In the genomic region with DNA sequence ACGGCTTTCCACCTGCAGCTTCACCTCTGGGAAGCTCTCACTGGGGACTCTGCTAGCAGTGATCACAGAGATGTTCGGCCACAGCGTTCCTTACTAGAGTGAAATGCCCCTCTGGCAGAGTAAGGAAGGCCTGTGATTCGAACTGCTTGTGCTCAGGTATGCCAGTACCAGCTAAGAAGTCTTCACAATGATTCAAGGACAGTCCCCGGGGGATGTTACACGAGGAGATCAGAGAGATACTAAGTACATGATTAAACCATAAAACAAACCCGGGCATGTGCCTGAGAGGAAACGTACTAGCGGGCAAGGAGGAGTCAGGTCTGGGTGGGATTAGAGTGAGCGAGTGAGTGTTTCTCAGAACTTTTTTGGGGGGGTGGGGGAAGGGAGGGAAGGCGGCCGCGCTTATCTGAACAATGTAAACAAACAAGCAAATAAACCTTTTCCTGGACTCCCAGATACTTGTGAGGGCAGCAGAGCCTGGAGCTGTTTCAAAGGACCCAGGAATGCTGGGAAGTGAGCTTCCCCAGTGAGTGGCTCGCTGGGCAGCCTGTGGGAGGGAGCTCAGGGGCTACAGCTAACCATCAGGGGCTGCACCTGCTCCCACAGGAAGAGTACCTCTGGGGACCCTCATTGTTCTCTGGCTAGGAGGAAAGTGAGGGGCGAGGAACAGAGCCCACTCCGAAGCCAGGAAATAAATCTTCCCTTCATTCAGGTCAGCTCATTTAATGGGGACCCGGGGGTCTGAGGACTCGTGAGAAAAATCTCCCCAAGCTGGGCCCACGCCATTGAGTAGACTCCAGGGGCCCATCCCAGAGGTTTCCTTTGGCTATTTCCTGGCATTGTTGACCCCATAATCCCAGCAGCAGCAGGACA, we compare ENCODE assay signal across 18 mouse cellular contexts. TPM values are rescaled to one million over a fixed set of nuclear protein-coding genes. Genes with fewer than 3 reads are reported as not detected.
DNase-seq lines count a peak whose midpoint lies in the region; ATAC-seq and TF ChIP-seq lines count a peak whose summit lies in the region.
"Had no signal": no experiment of that assay in that cellular context is flagged by ENCODE, and none has a peak within 500 bp of the region (broad histone marks: within the 10 kb centered on the region; RNA-seq: fewer than 3 reads in every experiment).

No protein-coding gene starts in this region.

- no peaks in the 10 kb centered on the region for H3K9me3 ChIP-seq in intestine, embryonic 15.5 days
- H3K9me3 ChIP-seq in intestine, postnatal 0 days (ENCODE audit: control insufficient read depth) = no peaks in the 10 kb centered on the region
- H3K9me3 ChIP-seq in neural tube, embryonic 11.5 days (ENCODE audit: control insufficient read depth, low read length) = no peaks in the 10 kb centered on the region
- H3K9me3 ChIP-seq in neural tube, embryonic 15.5 days (replicated peaks) = no peaks in the 10 kb centered on the region
- H3K9me3 ChIP-seq in neural tube, embryonic 13.5 days = no peaks in the 10 kb centered on the region
- H3K9me3 ChIP-seq: hindbrain, embryonic 15.5 days had no signal

- no peak for DNase-seq in gastrocnemius, adult 2 months
- no peak for DNase-seq in gastrocnemius, postnatal 36 days
- DNase-seq in neural tube, embryonic 11.5 days (ENCODE audit: low spot score) = no peak
- no peak for DNase-seq in gastrocnemius, postnatal 10 days
- DNase-seq: adrenal gland, postnatal 25 days; gastrocnemius, postnatal 14 days; kidney, postnatal 10 days; liver, postnatal 0 days; right cerebral cortex, postnatal 4 days; thymus, adult 2 months had no signal

- H3K27ac ChIP-seq in gastrocnemius, adult 2 months = peak overlapping the region; percentile 70
- H3K27ac ChIP-seq in intestine, embryonic 15.5 days = 0 out of 2 replicates have a peak overlapping the region, but pooled peaks have one; percentile 3
- no peak overlapping the region for H3K27ac ChIP-seq in intestine, postnatal 0 days (ENCODE audit: low read depth, low read length)
- H3K27ac ChIP-seq in neural tube, embryonic 11.5 days (ENCODE audit: low read depth, low read length) = no peak overlapping the region
- H3K27ac ChIP-seq in neural tube, embryonic 15.5 days (replicated peaks) = no peak overlapping the region; the same call in 1 of the 2 replicates
- H3K27ac ChIP-seq in neural tube, embryonic 13.5 days (replicated peaks) = peak overlapping the region; percentile 46
- H3K27ac ChIP-seq: hindbrain, embryonic 15.5 days had no signal

- no peaks in the 10 kb centered on the region for H3K36me3 ChIP-seq in intestine, embryonic 15.5 days
- H3K36me3 ChIP-seq in intestine, postnatal 0 days (ENCODE audit: control insufficient read depth, insufficient read depth) = no peaks in the 10 kb centered on the region
- H3K36me3 ChIP-seq in neural tube, embryonic 11.5 days (ENCODE audit: control insufficient read depth, insufficient read depth, low read length) = no peaks in the 10 kb centered on the region
- no peaks in the 10 kb centered on the region for H3K36me3 ChIP-seq in neural tube, embryonic 15.5 days
- H3K36me3 ChIP-seq in neural tube, embryonic 13.5 days = no peaks in the 10 kb centered on the region
- H3K36me3 ChIP-seq: hindbrain, embryonic 15.5 days had no signal

- peak overlapping the region; percentile 13; the same call in 1 of the 2 replicates for H3K4me3 ChIP-seq in gastrocnemius, adult 2 months
- H3K4me3 ChIP-seq in intestine, embryonic 15.5 days (replicated peaks) = no peak overlapping the region
- H3K4me3 ChIP-seq in intestine, postnatal 0 days (ENCODE audit: low read depth, low read length) = no peak overlapping the region
- H3K4me3 ChIP-seq in neural tube, embryonic 11.5 days (ENCODE audit: low read depth, low read length) = no peak overlapping the region
- no peak overlapping the region for H3K4me3 ChIP-seq in neural tube, embryonic 15.5 days (replicated peaks)
- H3K4me3 ChIP-seq in neural tube, embryonic 13.5 days = no peak overlapping the region
- H3K4me3 ChIP-seq: hindbrain, embryonic 15.5 days had no signal

- 19% methylated on average over 19 of the region's 19 CpGs for WGBS in intestine, embryonic 15.5 days
- 30% methylated on average over 19 of the region's 19 CpGs for WGBS in intestine, postnatal 0 days
- 11% methylated on average over 19 of the region's 19 CpGs for WGBS in neural tube, embryonic 11.5 days
- 9% methylated on average over 19 of the region's 19 CpGs for WGBS in neural tube, embryonic 15.5 days
- WGBS in neural tube, embryonic 13.5 days = 9% methylated on average over 19 of the region's 19 CpGs

- no peak for TF ChIP-seq CTCF in gastrocnemius, adult 2 months (IDR thresholded peaks at IDR 0.05)
- TF ChIP-seq CTCF in intestine, postnatal 0 days (IDR thresholded peaks at IDR 0.05; ENCODE audit: low read depth) = no peak

- no peak overlapping the region for H3K9ac ChIP-seq in intestine, embryonic 15.5 days
- no peak overlapping the region for H3K9ac ChIP-seq in intestine, postnatal 0 days (ENCODE audit: low read depth, low read length)
- no peak overlapping the region for H3K9ac ChIP-seq in neural tube, embryonic 11.5 days (ENCODE audit: low read length)
- H3K9ac ChIP-seq in neural tube, embryonic 15.5 days (replicated peaks) = no peak overlapping the region
- 0 out of 2 replicates have a peak overlapping the region, but pooled peaks have one; percentile 22 for H3K9ac ChIP-seq in neural tube, embryonic 13.5 days
- H3K9ac ChIP-seq: forebrain, postnatal 0 days; hindbrain, embryonic 15.5 days; liver, postnatal 0 days had no signal

- H3K27me3 ChIP-seq in intestine, embryonic 15.5 days (replicated peaks) = no peaks in the 10 kb centered on the region; the same call in 1 of the 2 replicates
- no peaks in the 10 kb centered on the region for H3K27me3 ChIP-seq in intestine, postnatal 0 days (replicated peaks; ENCODE audit: control insufficient read depth, insufficient read depth, low read length)
- H3K27me3 ChIP-seq in neural tube, embryonic 11.5 days (ENCODE audit: control insufficient read depth, insufficient read depth, low read length) = no peaks in the 10 kb centered on the region; the same call in 1 of the 2 replicates
- 0 out of 2 replicates have a peak, but pooled peaks cover 3% of the 10 kb centered on the region for H3K27me3 ChIP-seq in neural tube, embryonic 15.5 days (replicated peaks)
- peaks cover 15% of the 10 kb centered on the region; the same call in 1 of the 2 replicates for H3K27me3 ChIP-seq in neural tube, embryonic 13.5 days

- H3K4me1 ChIP-seq in intestine, embryonic 15.5 days (replicated peaks) = peaks cover 50% of the 10 kb centered on the region
- peaks cover 8% of the 10 kb centered on the region; the same call in 1 of the 2 replicates for H3K4me1 ChIP-seq in intestine, postnatal 0 days (replicated peaks; ENCODE audit: control insufficient read depth, insufficient read depth, low read length)
- peaks cover 15% of the 10 kb centered on the region for H3K4me1 ChIP-seq in neural tube, embryonic 11.5 days (ENCODE audit: control insufficient read depth, insufficient read depth, low read length)
- peaks cover 42% of the 10 kb centered on the region for H3K4me1 ChIP-seq in neural tube, embryonic 15.5 days
- H3K4me1 ChIP-seq in neural tube, embryonic 13.5 days (replicated peaks) = peaks cover 53% of the 10 kb centered on the region

- no peak for ATAC-seq in intestine, embryonic 15.5 days
- no peak for ATAC-seq in intestine, postnatal 0 days
- ATAC-seq in neural tube, embryonic 11.5 days (ENCODE audit: insufficient read depth, low FRiP score, low TSS enrichment) = 0 out of 2 replicates have a peak, but pooled peaks have one; percentile 31
- no peak for ATAC-seq in neural tube, embryonic 15.5 days (ENCODE audit: low FRiP score)
- peak; percentile 6; the same call in 1 of the 2 replicates for ATAC-seq in neural tube, embryonic 13.5 days (ENCODE audit: low read depth)
- ATAC-seq: forebrain, postnatal 0 days; liver, postnatal 0 days had no signal

- intact Hi-C loops in gastrocnemius, adult 2 months (cut with DNase I) = no loop called here
- intact Hi-C loops in gastrocnemius, postnatal 36 days (cut with DNase I) = no loop called here

- H3K4me2 ChIP-seq in intestine, embryonic 15.5 days (replicated peaks) = no peak overlapping the region
- H3K4me2 ChIP-seq in intestine, postnatal 0 days (replicated peaks; ENCODE audit: low read depth) = no peak overlapping the region
- H3K4me2 ChIP-seq in neural tube, embryonic 11.5 days (ENCODE audit: low read depth) = no peak overlapping the region
- no peak overlapping the region; the same call in 1 of the 2 replicates for H3K4me2 ChIP-seq in neural tube, embryonic 15.5 days
- H3K4me2 ChIP-seq in neural tube, embryonic 13.5 days = no peak overlapping the region
- H3K4me2 ChIP-seq: hindbrain, embryonic 15.5 days had no signal

RNA-seq across cellular contexts. Expression of gene Unc5b, which starts 30.9 kb away (rescaled TPM):
- total RNA-seq in gastrocnemius, adult 2 months (2021) = 1 to 10 TPM; 1.4 to 2.9 TPM
- 1 to 10 TPM; 2.2 TPM for total RNA-seq in gastrocnemius, postnatal 36 days (2021)
- polyA plus RNA-seq in intestine, embryonic 15.5 days (2015; fragmentation: Nextera tagmentation; extraction: Ambion mirVana) = 4.6 and 5.1 TPM in 2 replicates
- polyA plus RNA-seq in intestine, postnatal 0 days (2015; fragmentation: Nextera tagmentation; extraction: Ambion mirVana) = 2.5 and 2.6 TPM in 2 replicates
- polyA plus RNA-seq in neural tube, embryonic 11.5 days (2014; fragmentation: Nextera tagmentation; extraction: Ambion mirVana) = 2.3 and 2.9 TPM in 2 replicates
- 2.3 and 2.8 TPM in 2 replicates for polyA plus RNA-seq in neural tube, embryonic 15.5 days (2015; fragmentation: Nextera tagmentation; extraction: Ambion mirVana)
- polyA plus RNA-seq in neural tube, embryonic 13.5 days (2015; fragmentation: Nextera tagmentation; extraction: Ambion mirVana) = 2.6 and 2.9 TPM in 2 replicates
- 10 to 100 TPM; 12.1 to 20.3 TPM for total RNA-seq in gastrocnemius, postnatal 10 days (2021)
- total RNA-seq: megakaryocyte-erythroid progenitor cell, adult 5-6 weeks; MEL had no signal

RNA-seq across cellular contexts. Expression of gene Slc29a3, which starts 47.9 kb away (rescaled TPM):
- total RNA-seq in gastrocnemius, adult 2 months (2021) = 1 to 10 TPM; 1.4 to 2.7 TPM
- total RNA-seq in gastrocnemius, postnatal 36 days (2021) = 1 to 10 TPM; 2.6 to 2.7 TPM
- 9.1 and 11.1 TPM in 2 replicates for polyA plus RNA-seq in intestine, embryonic 15.5 days (2015; fragmentation: Nextera tagmentation; extraction: Ambion mirVana)
- 6.3 and 7.9 TPM in 2 replicates for polyA plus RNA-seq in intestine, postnatal 0 days (2015; fragmentation: Nextera tagmentation; extraction: Ambion mirVana)
- 9.3 and 10.4 TPM in 2 replicates for polyA plus RNA-seq in neural tube, embryonic 11.5 days (2014; fragmentation: Nextera tagmentation; extraction: Ambion mirVana)
- 12.6 and 13.2 TPM in 2 replicates for polyA plus RNA-seq in neural tube, embryonic 15.5 days (2015; fragmentation: Nextera tagmentation; extraction: Ambion mirVana)
- polyA plus RNA-seq in neural tube, embryonic 13.5 days (2015; fragmentation: Nextera tagmentation; extraction: Ambion mirVana) = 11.8 and 12.9 TPM in 2 replicates
- 1 to 10 TPM; 5.7 to 7.8 TPM for total RNA-seq in gastrocnemius, postnatal 10 days (2021)

Comparison
In these comparisons a context has a peak if more than half of its experiments do, and no peak if none do; other contexts are left out.
1. H3K27ac ChIP-seq: peak in gastrocnemius, adult 2 months (single experiment), intestine, embryonic 15.5 days (single experiment) and neural tube, embryonic 13.5 days (single experiment); none in intestine, postnatal 0 days (single experiment), neural tube, embryonic 11.5 days (single experiment) and neural tube, embryonic 15.5 days (single experiment).
2. ATAC-seq: peak in neural tube, embryonic 11.5 days (single experiment) and neural tube, embryonic 13.5 days (single experiment); none in intestine, embryonic 15.5 days (single experiment), intestine, postnatal 0 days (single experiment) and neural tube, embryonic 15.5 days (single experiment).